Mouse (Mus musculus) small intestine, adult 2 months (tissue): ENCODE measurements around the gene Cerk.
"Not testable (repeated sequence)": the region's sequence is repeated elsewhere in the genome, so short reads cannot be mapped to it uniquely, and the experiment has no call there.

Experiments used
- CTCF ChIP-seq: fragments of 200-500 bp; IDR thresholded peaks from 2 replicates; pipeline ENCODE4 v1.5.1; 2012; ENCODE audit warnings: low read depth, mild to moderate bottlenecking, control low read depth, inconsistent platforms, low read length, moderate library complexity, mixed read lengths; ENCODE audit not compliant: insufficient replicate concordance, insufficient read length; ENCODE audit errors: extremely low read depth
- POLR2A ChIP-seq: fragments of 200-500 bp; IDR thresholded peaks from 2 replicates; pipeline ENCODE4 v1.6.1; 2012; ENCODE audit warnings: low read depth, mild to moderate bottlenecking, control low read depth, inconsistent platforms, low read length, moderate library complexity

DNA sequence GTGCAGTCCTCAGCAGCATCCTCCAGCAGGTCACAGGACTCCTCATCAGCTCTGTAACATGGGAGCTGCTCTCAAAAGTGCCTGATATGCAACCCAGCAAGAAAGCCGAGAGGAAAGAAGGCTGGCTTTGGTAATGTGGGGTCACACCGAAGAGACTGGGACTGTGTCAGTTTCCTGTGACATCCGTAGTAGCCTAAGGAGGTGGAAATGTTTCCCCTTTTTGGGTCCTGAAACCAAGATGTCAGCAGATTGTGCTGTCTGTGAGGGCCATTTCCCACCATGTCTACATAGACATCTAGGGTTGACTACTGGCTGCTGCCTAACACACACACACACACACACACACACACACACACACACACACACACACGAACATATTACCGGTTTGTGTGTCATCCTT, 26.3 kb upstream of the Cerk start:
- TF ChIP-seq CTCF, POLR2A: not testable (repeated sequence)
